Mouse (Mus musculus): ENCODE data around the gene Wfdc5.

The Wfdc5 gene

GRCm38 (mm10) chr2:164127297-164127696, 55.2 kb downstream of the Wfdc5 start:
- DNase-seq: no peak

DNA sequence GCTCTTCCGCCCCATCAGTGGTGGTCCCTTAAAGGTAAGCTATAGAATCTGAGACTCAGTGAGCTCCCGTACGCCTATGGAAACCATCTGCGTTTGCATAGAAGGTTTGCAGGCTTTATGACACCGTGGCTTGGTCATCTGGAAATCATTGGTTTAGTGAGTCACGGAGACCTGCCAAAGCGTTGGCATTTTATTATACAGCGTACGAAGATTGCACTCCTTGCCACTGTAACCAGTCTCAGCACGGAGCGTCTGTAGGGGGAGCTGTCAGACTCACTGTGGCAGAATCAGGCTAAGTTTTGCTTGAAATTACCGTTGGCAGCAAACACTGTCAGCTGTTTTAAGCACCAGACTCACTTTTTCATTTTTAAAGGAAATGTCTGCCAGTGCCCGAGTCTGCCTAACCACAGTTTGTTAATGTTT, 56.0 kb downstream of the Wfdc5 start:
- peak; percentile 39 to 51 for DNase-seq
